Comparison of ENCODE assay signal across 25 mouse cellular contexts in genomic region chr8:46039666-46040065, GRCm38 (mm10). TPM values are rescaled to one million over a fixed set of nuclear protein-coding genes. Genes with fewer than 3 reads are reported as not detected.
A peak's percentile ranks its signal among the peaks of the same experiment; 100 is the strongest.
DNase-seq lines count a peak whose midpoint lies in the region; ATAC-seq and TF ChIP-seq lines count a peak whose summit lies in the region.
"Had no signal": no experiment of that assay in that cellular context is flagged by ENCODE, and none has a peak within 500 bp of the region (broad histone marks: within the 10 kb centered on the region; RNA-seq: fewer than 3 reads in every experiment).

No protein-coding gene starts in this region.

- H3K27ac ChIP-seq in layer of hippocampus, adult 2 months: peak overlapping the region; percentile 69
- no peak overlapping the region for H3K27ac ChIP-seq in hindbrain, embryonic 16.5 days (ENCODE audit: low read depth, low read length)
- H3K27ac ChIP-seq: forebrain, embryonic 13.5 days; gastrocnemius, adult 2 months; heart, embryonic 10.5 days; heart, embryonic 15.5 days; hindbrain, embryonic 10.5 days; hindbrain, embryonic 14.5 days had no signal

- WGBS in hindbrain, embryonic 16.5 days: 56% methylated on average over 1 of the region's 1 CpGs

- no peak for ATAC-seq in hindbrain, embryonic 16.5 days
- ATAC-seq: activated CD4-positive, CD25-positive, alpha-beta regulatory T cell, adult 4 months; forebrain, embryonic 13.5 days; forebrain, postnatal 0 days; Patski had no signal

- H3K9me3 ChIP-seq in hindbrain, embryonic 16.5 days (ENCODE audit: control insufficient read depth, low read length): no peaks in the 10 kb centered on the region
- H3K9me3 ChIP-seq: forebrain, embryonic 13.5 days; heart, embryonic 10.5 days; heart, embryonic 15.5 days; hindbrain, embryonic 10.5 days had no signal

- no peak overlapping the region for H3K9ac ChIP-seq in hindbrain, embryonic 16.5 days (ENCODE audit: low read depth, low read length)
- H3K9ac ChIP-seq: forebrain, embryonic 13.5 days; forebrain, postnatal 0 days; heart, embryonic 15.5 days; hindbrain, embryonic 14.5 days had no signal

- H3K27me3 ChIP-seq in hindbrain, embryonic 16.5 days (replicated peaks; ENCODE audit: control insufficient read depth, insufficient read depth, low read length): no peaks in the 10 kb centered on the region
- H3K27me3 ChIP-seq: forebrain, embryonic 13.5 days; heart, embryonic 15.5 days; Patski had no signal

- no peaks in the 10 kb centered on the region for H3K4me1 ChIP-seq in hindbrain, embryonic 16.5 days (ENCODE audit: control insufficient read depth, insufficient read depth, low read depth, low read length)
- H3K4me1 ChIP-seq: forebrain, embryonic 13.5 days; hindbrain, embryonic 10.5 days had no signal

- H3K36me3 ChIP-seq in hindbrain, embryonic 16.5 days (ENCODE audit: control insufficient read depth, insufficient read depth, low read length): peaks cover 11% of the 10 kb centered on the region

- no peak overlapping the region for H3K4me2 ChIP-seq in hindbrain, embryonic 16.5 days (ENCODE audit: low read length)
- H3K4me2 ChIP-seq: forebrain, embryonic 13.5 days; heart, embryonic 15.5 days; hindbrain, embryonic 14.5 days had no signal

- no peak for TF ChIP-seq CTCF in layer of hippocampus, adult 2 months (conservative IDR thresholded peaks at IDR 0.05)

- no peak overlapping the region for H3K4me3 ChIP-seq in layer of hippocampus, adult 2 months
- no peak overlapping the region for H3K4me3 ChIP-seq in hindbrain, embryonic 16.5 days (ENCODE audit: low read length)
- H3K4me3 ChIP-seq: forebrain, embryonic 13.5 days; gastrocnemius, adult 2 months; heart, embryonic 10.5 days; heart, embryonic 15.5 days; hindbrain, embryonic 10.5 days had no signal

- peak; percentile 41 for DNase-seq in adrenal gland, postnatal 14 days
- DNase-seq in adrenal gland, postnatal 4 days (ENCODE audit: low spot score in 2 of 2): no peak
- no peak for DNase-seq in layer of hippocampus, adult 2 months (ENCODE audit: low spot score in 2 of 2)
- DNase-seq in layer of hippocampus, adult 9-10 months (ENCODE audit: low spot score): no peak
- peak; percentile 27 for DNase-seq in lung, postnatal 25 days (ENCODE audit: low spot score)
- DNase-seq in lung, postnatal 4 days: no peak
- peak; percentile 24 for DNase-seq in adipocyte (ENCODE audit: low spot score)
- DNase-seq: adrenal gland, adult 8-10 months; cerebellum, adult 18-20 months; cerebellum, adult 9-11 months; cerebellum, postnatal 36 days; forebrain, postnatal 0 days; gastrocnemius, adult 2 months; gastrocnemius, postnatal 25 days; heart, postnatal 14 days had no signal

RNA-seq across cellular contexts. Expression of gene Ankrd37, which starts 34.2 kb away (rescaled TPM):
- total RNA-seq in adrenal gland, postnatal 14 days (2021): 3.5 and 4.8 TPM in 2 replicates
- 1 to 10 TPM; 2.3 TPM for total RNA-seq in adrenal gland, postnatal 4 days (2021)
- 10 to 100 TPM in 1 of 2 experiments, 1 to 10 TPM in 1; 9.1 to 11.2 TPM for total RNA-seq in layer of hippocampus, adult 2 months (2021)
- polyA plus RNA-seq in hindbrain, embryonic 16.5 days (2015; fragmentation: Nextera tagmentation; extraction: Ambion mirVana): 37.3 and 44.0 TPM in 2 replicates
- total RNA-seq: granulocyte monocyte progenitor cell, adult 5-6 weeks had no signal

RNA-seq across cellular contexts. Expression of gene Lrp2bp, which starts 40.6 kb away (rescaled TPM):
- 0.26 TPM in 2 replicates for total RNA-seq in adrenal gland, postnatal 14 days (2021)
- under 1 TPM; 0.28 to 0.51 TPM for total RNA-seq in adrenal gland, postnatal 4 days (2021)
- total RNA-seq in layer of hippocampus, adult 2 months (2021): under 1 TPM in 1 of 2 experiments, not detected in 1; 0.29 TPM
- 0.54 and 0.84 TPM in 2 replicates for polyA plus RNA-seq in hindbrain, embryonic 16.5 days (2015; fragmentation: Nextera tagmentation; extraction: Ambion mirVana)
- total RNA-seq: granulocyte monocyte progenitor cell, adult 5-6 weeks; MEL had no signal

Comparison
In these comparisons a context has a peak if more than half of its experiments do, and no peak if none do; other contexts are left out.
1. DNase-seq: peak in adrenal gland, postnatal 14 days (single experiment), lung, postnatal 25 days (single experiment) and adipocyte (single experiment); none in adrenal gland, postnatal 4 days (0 of 2), layer of hippocampus, adult 2 months (0 of 2), layer of hippocampus, adult 9-10 months (single experiment) and lung, postnatal 4 days (0 of 2).